Mouse (Mus musculus): ENCODE results near the gene Prss33. TPM values are rescaled to one million over a fixed set of nuclear protein-coding genes. Genes with fewer than 3 reads are reported as not detected.
"Not testable (repeated sequence)": the region's sequence is repeated elsewhere in the genome, so short reads cannot be mapped to it uniquely, and the experiment has no call there.

The Prss33 gene
- 0.65 TPM in 1 of 2 replicates, not detected in the other for total RNA-seq (2017)

DNA sequence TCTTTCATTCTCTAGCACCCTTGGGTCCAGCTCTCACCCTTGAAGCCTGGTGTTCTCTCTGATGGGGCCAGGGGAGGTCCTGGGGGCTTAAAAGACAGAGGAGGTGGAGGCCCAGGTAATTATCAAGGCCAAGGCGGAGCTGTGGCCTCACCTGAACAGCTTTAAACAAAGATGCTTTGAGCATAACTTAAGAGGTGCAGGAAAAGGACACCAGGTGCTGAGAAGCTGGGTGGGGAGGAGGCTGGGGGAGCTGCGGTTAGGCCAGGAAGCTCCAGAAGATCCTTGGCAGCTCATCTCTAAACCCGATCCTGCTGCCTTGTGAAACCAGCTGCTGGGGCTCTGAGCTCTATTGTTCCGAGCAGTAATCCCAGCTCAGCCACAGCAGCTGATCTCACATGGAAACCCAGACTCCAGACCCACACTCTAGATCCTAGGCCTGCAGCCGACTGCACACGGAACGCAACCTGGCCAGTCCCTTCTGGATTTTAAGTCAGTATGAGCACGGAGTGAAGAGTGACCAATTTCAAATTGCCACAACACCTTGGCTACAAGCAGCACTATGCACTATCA is at the start of gene Prss33:
Gene Prss33, minus strand, starts transcription at position 51 of the 570 bp plus-strand sequence.
- no peak; a peak in 1 of 4 replicates for ATAC-seq (replicated peaks in 1 of 2; ENCODE audit: insufficient read depth in 1 of 2, low FRiP score in 2 of 2, low TSS enrichment in 1 of 2, low read depth in 1 of 2, poor library complexity in 2 of 2, severe bottlenecking in 2 of 2)

DNA sequence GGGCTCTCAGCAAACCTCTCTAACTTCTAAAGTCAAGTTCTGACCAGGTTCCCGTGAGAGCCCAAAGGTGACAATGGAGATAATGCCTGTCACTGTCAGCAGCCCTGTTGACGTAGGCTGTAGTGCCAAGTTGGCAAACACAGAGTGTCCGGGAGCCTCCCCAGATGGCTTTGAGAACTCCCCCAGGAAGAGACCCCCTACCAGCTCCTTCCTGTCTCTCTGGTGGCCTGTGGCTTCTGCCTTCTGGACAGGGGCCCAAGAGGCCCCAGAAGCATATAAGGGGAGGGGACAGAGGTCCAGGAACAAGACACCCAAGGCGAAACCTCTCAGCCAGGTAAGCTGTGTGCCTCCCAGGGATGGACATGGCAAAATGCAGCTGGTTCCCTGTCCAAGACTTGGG is 44.7 kb upstream of the Prss33 start, which contains the start of the genes Dcpp1 and Dcpp2:
Gene Dcpp1, plus strand, starts transcription at position 301 of the 400 bp plus-strand sequence.
Gene Dcpp2, plus strand, starts transcription at position 305 of the 400 bp plus-strand sequence.
- ATAC-seq (replicated peaks in 1 of 2; ENCODE audit: insufficient read depth in 1 of 2, low FRiP score in 2 of 2, low TSS enrichment in 1 of 2, low read depth in 1 of 2, poor library complexity in 2 of 2, severe bottlenecking in 2 of 2): not testable (repeated sequence)

DNA sequence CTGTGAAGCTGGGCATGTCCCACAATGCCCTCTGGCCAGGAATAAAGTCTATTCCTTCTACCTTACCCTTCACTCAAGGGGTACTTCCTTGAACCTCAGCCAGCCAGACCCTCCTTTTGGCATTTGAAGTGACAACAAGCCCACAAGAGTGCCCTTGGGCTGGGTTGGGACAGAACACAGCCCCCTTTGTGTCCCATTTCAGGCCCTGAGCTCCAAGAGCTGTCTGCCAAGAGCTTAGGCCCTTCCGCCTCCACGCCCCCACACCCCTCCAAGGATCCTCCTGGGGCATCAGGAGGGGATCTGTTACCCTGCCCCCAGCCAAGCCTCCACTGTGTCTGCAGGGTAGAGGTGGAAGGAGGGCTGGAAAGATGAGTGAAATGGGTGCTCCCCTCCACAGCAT is 41.3 kb upstream of the Prss33 start:
- ATAC-seq (replicated peaks in 1 of 2; ENCODE audit: insufficient read depth in 1 of 2, low FRiP score in 2 of 2, low TSS enrichment in 1 of 2, low read depth in 1 of 2, poor library complexity in 2 of 2, severe bottlenecking in 2 of 2): no peak

DNA sequence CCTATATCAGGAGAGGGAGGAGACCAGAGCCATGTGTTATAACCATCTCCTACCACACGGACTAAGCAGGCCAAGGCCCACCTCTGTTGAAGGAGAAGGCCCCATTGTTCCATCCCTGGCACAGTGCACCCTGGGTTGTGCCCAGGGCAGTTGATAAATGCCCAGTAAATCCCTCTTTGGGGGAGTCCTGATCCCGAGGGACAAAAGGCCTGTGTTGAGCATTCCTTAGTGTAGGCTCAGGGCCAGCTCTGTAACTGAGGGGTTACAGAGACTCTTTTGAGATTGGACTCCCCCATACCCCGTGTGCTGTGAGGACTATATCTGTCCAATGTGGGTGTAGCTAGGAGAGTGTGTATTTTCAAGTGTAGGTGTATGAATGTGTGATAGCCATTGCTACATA is 40.9 kb upstream of the Prss33 start:
- ATAC-seq (replicated peaks in 1 of 2; ENCODE audit: insufficient read depth in 1 of 2, low FRiP score in 2 of 2, low TSS enrichment in 1 of 2, low read depth in 1 of 2, poor library complexity in 2 of 2, severe bottlenecking in 2 of 2): no peak

DNA sequence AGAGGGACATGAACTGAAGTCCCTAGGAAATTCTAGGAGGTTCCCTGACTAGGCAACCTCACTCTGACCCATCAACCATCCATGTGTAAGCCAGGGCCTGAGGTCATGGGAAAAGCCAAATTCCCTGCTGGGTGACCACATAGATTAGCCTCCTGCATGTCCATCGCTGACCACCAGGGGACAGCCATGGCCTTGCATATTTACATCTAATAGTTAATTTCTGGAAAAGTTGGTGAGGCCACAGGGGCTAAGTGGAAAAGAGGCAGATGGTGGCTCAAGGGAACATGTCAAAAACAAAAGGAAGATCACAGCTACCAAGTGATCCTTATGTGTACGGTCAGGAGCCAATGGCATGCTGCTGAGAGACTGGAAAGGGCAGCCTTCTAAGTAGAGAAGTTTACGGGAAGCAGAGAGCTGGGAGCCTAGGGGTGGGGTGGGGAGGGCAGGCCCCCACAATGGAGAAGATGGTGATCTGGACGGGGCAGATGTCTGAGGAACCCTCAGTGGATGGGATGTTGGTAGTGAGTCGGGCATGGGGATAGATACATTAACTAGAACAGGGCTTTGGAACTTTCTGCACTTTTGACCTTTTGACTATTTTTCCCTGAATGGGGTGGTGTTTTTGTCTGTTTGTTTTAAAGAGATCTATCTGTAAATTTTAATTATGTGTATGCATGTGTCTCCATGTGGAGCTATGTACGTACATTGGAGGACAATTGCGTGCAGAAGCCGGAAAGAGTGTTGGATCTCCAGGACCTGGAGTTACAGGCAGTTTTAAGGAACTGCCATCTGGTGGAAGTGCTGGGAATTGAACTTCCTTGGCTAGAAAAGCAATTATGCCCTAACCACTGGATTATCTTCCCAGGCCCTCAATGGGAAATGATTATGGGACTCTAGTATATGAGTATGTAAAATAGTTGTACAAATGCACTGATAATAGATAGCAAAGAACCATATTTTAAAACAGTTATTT is 38.3 kb upstream of the Prss33 start:
- ATAC-seq (replicated peaks in 1 of 2; ENCODE audit: insufficient read depth in 1 of 2, low FRiP score in 2 of 2, low TSS enrichment in 1 of 2, low read depth in 1 of 2, poor library complexity in 2 of 2, severe bottlenecking in 2 of 2): peak in 1 of 2 experiments; percentile 54; a peak in 1 of 4 replicates

DNA sequence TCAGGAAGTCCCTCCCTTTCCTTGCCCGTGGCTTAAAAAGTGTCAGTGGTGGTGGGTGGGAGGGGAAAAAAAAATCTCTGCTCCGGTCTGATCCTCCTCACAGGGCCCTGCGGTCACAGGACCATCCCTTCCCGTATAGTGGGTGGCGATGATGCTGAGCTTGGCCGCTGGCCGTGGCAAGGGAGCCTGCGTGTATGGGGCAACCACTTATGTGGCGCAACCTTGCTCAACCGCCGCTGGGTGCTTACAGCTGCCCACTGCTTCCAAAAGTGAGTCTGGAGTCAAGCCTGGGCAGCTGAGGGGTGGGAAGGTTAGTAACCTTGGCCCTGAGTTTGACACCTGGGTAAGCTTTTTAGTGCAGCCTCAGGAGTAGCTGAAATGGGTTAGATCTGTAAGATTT is 32.7 kb upstream of the Prss33 start:
- peak in 1 of 2 experiments; percentile 71; a peak in 2 of 4 replicates for ATAC-seq (replicated peaks in 1 of 2; ENCODE audit: insufficient read depth in 1 of 2, low FRiP score in 2 of 2, low TSS enrichment in 1 of 2, low read depth in 1 of 2, poor library complexity in 2 of 2, severe bottlenecking in 2 of 2)

DNA sequence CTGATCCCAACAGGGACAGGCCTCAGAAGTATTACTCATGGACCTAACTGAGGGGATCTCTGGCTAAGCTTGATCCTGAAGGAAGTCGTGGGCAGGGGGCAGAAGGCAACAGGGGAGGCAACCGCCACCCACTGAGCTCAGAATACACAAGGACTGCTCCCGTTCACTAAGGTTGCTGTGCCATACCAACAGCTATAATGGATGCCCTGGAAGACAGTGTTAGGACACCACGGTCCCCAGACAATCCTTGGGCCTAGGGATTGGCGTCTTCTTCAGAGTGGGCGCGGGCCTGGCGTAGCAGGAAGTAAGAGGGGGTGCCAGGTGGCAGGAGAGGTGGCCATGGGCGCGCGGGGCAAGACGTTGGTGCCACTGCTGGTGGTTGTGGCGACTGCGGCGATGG is 31.9 kb upstream of the Prss33 start, which contains the start of gene Prss21:
Gene Prss21, plus strand, starts transcription at position 301 of the 400 bp plus-strand sequence.
- no peak for ATAC-seq (replicated peaks in 1 of 2; ENCODE audit: insufficient read depth in 1 of 2, low FRiP score in 2 of 2, low TSS enrichment in 1 of 2, low read depth in 1 of 2, poor library complexity in 2 of 2, severe bottlenecking in 2 of 2)

DNA sequence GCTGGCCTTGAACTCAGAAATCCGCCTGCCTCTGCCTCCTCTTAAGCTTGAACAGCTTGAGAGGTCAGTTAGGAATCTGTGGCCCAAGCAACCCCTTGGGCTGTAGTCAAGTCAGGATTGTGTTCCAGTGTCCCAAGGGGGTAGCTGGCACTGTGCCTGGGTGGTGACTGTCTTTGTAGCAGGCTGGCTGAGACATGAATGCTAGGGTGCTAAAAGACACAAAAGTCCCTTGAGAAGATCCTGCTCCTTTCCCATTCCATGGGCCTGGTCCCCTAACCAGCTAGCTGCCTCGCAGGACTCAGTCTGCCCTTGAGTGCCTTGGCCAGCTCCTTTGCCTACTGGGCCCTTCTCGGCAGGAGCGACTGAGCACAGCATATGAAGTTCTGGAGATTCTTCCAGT is 27.1 kb upstream of the Prss33 start:
- ATAC-seq (replicated peaks in 1 of 2; ENCODE audit: insufficient read depth in 1 of 2, low FRiP score in 2 of 2, low TSS enrichment in 1 of 2, low read depth in 1 of 2, poor library complexity in 2 of 2, severe bottlenecking in 2 of 2): no peak

DNA sequence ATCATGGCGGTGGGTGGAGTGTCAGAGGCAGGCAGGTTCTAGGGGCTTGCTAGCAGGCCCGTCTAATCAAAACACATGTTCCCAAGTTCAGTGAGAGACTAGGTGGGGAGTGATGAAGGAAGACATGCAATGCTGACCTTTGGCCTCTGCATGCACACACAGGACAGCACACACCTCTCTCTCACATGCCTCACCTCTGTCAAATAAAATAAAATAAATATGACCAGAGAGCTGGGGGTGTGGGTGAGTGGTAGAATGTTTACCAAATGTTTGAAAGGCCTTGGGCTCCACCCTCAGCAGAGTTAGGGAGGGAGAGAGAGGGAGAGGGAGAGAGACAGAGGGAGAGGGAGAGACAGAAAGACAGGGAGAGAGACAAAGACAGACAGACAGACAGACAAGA is 22.1 kb upstream of the Prss33 start:
- no peak for ATAC-seq (replicated peaks in 1 of 2; ENCODE audit: insufficient read depth in 1 of 2, low FRiP score in 2 of 2, low TSS enrichment in 1 of 2, low read depth in 1 of 2, poor library complexity in 2 of 2, severe bottlenecking in 2 of 2)

DNA sequence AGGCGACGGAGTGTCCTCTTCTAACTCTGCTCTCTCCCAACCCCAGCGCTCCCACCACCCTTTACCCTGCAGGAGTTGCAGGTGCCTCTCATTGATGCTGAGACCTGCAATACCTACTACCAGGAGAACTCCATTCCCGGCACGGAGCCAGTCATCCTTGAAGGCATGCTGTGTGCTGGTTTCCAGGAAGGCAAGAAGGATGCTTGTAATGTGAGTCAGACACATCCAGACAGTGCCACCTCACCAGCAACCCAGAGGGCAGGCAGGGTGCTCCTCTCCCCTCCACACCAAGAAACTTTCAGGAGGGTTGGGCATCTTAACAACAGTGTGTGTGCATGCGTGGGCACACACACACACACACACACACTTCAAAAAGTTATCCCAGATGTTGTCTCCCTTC is 21.3 kb upstream of the Prss33 start:
- no peak for ATAC-seq (replicated peaks in 1 of 2; ENCODE audit: insufficient read depth in 1 of 2, low FRiP score in 2 of 2, low TSS enrichment in 1 of 2, low read depth in 1 of 2, poor library complexity in 2 of 2, severe bottlenecking in 2 of 2)

DNA sequence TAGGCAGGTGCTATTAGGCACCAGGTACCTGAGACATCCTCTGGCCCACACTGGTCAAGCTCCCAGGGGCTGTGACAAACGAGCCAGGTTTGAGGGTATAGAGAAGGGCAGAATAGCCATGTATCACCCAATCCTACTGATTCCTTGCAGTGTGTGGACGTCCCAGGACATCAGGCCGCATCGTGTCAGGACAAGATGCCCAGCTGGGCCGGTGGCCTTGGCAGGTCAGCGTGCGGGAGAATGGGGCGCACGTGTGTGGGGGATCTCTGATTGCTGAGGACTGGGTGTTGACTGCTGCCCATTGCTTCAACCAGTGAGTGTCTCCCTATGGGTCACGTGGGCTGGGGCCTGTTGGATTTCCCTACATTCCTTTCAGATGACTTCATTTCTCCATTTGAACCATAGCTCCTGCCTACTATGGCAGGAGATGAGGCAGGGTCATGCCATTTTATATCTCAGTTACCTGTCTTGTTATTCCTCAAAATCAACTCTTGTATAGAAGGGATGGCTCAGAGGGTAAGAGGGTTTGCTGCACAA is 18.4 kb upstream of the Prss33 start:
- no peak for ATAC-seq (replicated peaks in 1 of 2; ENCODE audit: insufficient read depth in 1 of 2, low FRiP score in 2 of 2, low TSS enrichment in 1 of 2, low read depth in 1 of 2, poor library complexity in 2 of 2, severe bottlenecking in 2 of 2)

DNA sequence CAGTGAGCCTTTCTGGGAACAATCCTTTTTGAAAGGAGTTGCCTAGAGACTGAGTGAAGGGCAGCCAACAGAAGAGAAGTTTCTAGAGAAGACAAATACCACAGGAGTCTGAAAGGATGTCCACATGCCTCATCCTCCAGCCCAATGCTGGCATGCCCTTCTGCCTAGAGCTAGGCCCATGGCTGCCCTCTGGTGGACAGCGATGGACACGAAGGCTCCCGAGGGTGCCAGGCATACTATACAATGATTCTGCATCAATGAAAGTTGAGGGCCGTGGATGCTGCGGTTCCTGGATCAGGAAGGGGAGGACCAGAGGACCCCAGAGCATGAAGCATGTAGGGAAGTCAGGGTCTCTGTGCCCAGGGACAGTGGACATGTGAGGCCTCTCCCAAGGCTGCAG is 17.4 kb upstream of the Prss33 start:
- peak; percentile 63 to 70; a peak in 2 of 4 replicates for ATAC-seq (replicated peaks in 1 of 2; ENCODE audit: insufficient read depth in 1 of 2, low FRiP score in 2 of 2, low TSS enrichment in 1 of 2, low read depth in 1 of 2, poor library complexity in 2 of 2, severe bottlenecking in 2 of 2)

DNA sequence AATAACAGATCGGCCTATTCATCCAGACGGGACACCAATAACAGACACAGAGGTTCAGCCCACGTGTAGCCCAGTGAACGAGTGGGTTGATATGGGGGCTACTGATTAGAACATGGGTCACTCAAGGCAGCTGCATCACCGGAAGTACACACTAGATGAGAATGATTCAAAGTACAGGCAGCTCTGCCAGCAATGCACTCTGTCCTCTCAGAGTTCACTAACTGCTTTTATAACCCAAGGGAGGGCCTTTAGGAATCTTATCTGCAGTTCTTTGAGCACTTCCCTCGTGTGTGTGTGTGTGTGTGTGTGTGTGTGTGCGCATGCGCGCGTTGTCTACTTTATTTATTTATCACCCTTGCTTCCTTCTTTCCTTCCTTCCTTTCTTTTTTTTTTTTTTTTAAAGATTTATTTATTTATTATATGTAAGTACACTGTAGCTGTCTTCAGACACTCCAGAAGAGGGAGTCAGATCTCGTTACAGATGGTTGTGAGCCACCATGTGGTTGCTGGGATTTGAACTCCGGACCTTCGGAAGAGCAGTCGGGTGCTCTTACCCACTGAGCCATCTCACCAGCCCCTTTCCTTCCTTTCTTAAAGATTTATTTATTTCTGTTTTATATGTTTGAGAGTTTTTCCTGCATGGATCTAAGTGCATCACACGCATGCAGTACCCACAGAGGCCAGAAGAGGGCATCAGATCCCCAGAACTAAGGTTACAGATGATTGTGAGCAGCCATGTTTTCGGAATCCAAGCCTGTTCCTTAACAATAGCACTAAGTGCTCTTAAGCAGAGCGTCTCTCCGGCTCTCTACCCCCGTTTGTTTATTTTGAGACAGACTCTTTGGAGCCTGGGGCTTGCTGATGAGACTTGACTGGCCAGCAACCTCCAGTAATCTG is 15.2 kb upstream of the Prss33 start:
- ATAC-seq (replicated peaks in 1 of 2; ENCODE audit: insufficient read depth in 1 of 2, low FRiP score in 2 of 2, low TSS enrichment in 1 of 2, low read depth in 1 of 2, poor library complexity in 2 of 2, severe bottlenecking in 2 of 2): peak in 1 of 2 experiments; percentile 62; a peak in 1 of 4 replicates

DNA sequence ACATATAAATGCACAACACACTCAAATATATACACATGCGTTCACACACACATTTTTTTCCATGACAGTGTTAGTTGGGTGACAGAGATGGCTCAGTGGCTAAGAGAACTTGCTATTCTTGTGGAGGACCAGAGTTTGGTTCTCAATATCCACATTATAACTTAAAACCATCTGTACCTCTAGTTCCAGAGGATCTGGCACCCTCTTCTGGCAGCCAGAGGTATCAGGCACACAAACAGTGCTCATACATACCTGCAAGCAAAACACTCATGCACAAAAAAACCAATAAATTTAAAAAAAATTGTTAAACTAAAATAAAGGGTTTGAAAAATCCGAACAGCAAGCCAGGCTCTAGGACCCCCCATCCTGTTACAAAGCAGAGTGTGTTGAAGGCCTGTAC is 14.2 kb upstream of the Prss33 start:
- no peak for ATAC-seq (replicated peaks in 1 of 2; ENCODE audit: insufficient read depth in 1 of 2, low FRiP score in 2 of 2, low TSS enrichment in 1 of 2, low read depth in 1 of 2, poor library complexity in 2 of 2, severe bottlenecking in 2 of 2)

DNA sequence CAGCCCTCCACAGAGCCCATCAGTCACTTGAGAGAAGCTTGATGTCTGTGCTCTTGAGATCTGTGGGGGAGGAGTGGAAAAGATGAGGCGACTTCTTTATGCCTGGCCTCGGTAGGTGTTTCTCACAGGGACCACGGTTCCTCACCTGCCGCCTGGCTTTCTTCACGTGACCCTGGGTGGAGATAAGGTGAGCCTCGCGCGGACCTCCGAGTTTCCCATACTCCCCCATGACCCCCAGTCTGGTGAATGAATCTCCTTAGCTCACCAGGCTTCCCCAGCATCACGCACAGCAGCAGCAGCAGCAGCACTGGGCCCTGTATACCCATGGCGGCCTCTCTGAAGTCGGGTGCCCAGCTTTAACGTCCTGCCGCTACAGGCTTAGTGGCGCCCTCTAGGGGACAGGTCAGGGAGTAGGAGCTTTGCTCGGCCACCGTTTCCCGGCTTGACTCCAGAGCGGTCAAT is 8.0 kb upstream of the Prss33 start, which contains the start of the genes Prss32 and Prss41:
Gene Prss32, plus strand, starts transcription at position 44 of the 462 bp plus-strand sequence.
Gene Prss41, minus strand, starts transcription at position 361 of the 462 bp plus-strand sequence.
- peak; percentile 49 to 67; a peak in 3 of 4 replicates for ATAC-seq (replicated peaks in 1 of 2; ENCODE audit: insufficient read depth in 1 of 2, low FRiP score in 2 of 2, low TSS enrichment in 1 of 2, low read depth in 1 of 2, poor library complexity in 2 of 2, severe bottlenecking in 2 of 2)

DNA sequence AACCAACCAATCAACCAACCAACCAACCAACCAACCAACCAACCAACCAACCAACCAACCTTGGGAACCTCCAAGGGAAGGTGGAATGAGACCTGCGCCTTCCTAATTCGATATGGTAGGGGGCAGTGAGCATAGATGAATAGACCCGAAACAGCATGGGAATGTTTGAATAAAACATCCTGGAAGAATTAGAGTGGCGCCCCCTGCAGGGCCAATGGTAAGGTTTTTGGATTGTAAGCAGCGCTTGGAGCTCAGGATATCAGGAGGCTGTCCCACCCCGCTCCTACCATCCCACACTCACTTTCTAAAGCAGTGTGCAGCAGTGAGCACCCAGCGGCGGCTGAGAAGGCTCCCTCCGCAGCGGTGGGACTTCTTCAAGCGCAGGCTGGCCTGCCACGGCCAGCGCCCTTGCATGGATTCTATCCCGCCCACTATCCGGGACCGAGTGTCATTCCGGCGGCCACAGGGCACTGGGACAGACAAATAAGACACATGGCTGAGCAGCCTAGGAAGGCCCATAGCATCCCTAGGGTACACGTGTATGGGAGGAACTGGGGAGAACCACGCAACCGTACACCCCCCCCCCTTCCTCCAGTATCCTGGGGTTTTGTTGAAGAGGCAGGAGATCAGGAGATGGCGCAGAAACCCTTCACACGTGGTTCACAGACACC is 7.4 kb upstream of the Prss33 start:
- no peak for ATAC-seq (replicated peaks in 1 of 2; ENCODE audit: insufficient read depth in 1 of 2, low FRiP score in 2 of 2, low TSS enrichment in 1 of 2, low read depth in 1 of 2, poor library complexity in 2 of 2, severe bottlenecking in 2 of 2)

Measured in hematopoietic stem cell, adult 5-6 weeks (primary cell).